Mouse (Mus musculus) heart, embryonic 11.5 days (tissue): Measurements from ENCODE around the gene Bach2. TPM values are rescaled to one million over a fixed set of nuclear protein-coding genes. Genes with fewer than 3 reads are reported as not detected.

Experiments
- ATAC-seq: fragments of 200-750 bp; cut with Nextera tagmentation; replicated peaks from 2 replicates; pipeline ENCODE4 v1.8.0; 2017; ENCODE audit warnings: moderate library complexity; ENCODE audit not compliant: insufficient number of reproducible peaks, low FRiP score, low TSS enrichment
- H3K27ac ChIP-seq: fragments of 300-500 bp; sonication (generic); 2 replicates; pipeline ENCODE4 v1.5.1; 2014; ENCODE audit warnings: mild to moderate bottlenecking, low read depth, low read length
- H3K27me3 ChIP-seq: fragments of 300-500 bp; sonication (generic); 2 replicates; pipeline ENCODE4 v1.6.1; 2014; ENCODE audit warnings: mild to moderate bottlenecking, low read length, mixed read lengths; ENCODE audit not compliant: control insufficient read depth, insufficient read depth
- H3K36me3 ChIP-seq: fragments of 300-500 bp; sonication (generic); 2 replicates; pipeline ENCODE4 v1.6.1; 2014; ENCODE audit warnings: mild to moderate bottlenecking, low read length, moderate library complexity, mixed read lengths; ENCODE audit not compliant: control insufficient read depth, insufficient read depth
- H3K4me1 ChIP-seq: fragments of 300-500 bp; sonication (generic); 2 replicates; pipeline ENCODE4 v1.6.1; 2014; ENCODE audit warnings: low read length; ENCODE audit not compliant: control insufficient read depth, insufficient read depth
- H3K4me2 ChIP-seq: fragments of 300-500 bp; sonication (generic); 2 replicates; pipeline ENCODE4 v1.6.1; 2014; ENCODE audit warnings: mild to moderate bottlenecking, moderate library complexity
- H3K4me3 ChIP-seq: fragments of 300-500 bp; sonication (generic); 2 replicates; pipeline ENCODE4 v1.5.1; 2014; ENCODE audit warnings: low read depth, low read length
- H3K9ac ChIP-seq: fragments of 300-500 bp; sonication (generic); 2 replicates; pipeline ENCODE4 v1.6.1; 2014; ENCODE audit warnings: mild to moderate bottlenecking, low read depth, low read length, moderate library complexity
- H3K9me3 ChIP-seq: fragments of 300-500 bp; sonication (generic); replicated peaks from 2 replicates; pipeline ENCODE4 v1.6.1; 2016; ENCODE audit warnings: low read length; ENCODE audit not compliant: control insufficient read depth
- WGBS: fragments of 180-500 bp; shearing (Covaris S2); extraction: QIAGEN DNeasy Blood & Tissue Kit; methylation state at CpG from one replicate; pipeline ENCODE4 v1.1.7; 2014; ENCODE audit not compliant: insufficient replicate concordance; 5-methylcytosine and 5-hydroxymethylcytosine counted together
- polyA plus RNA-seq: library from polyadenylated mRNA; unstranded; fragments of >200 nt; fragmentation: Nextera tagmentation; extraction: Ambion mirVana; gene quantifications from 2 replicates; pipeline ENCODE4 v1.2.1, GENCODE M21; 2014

Bach2 gene
- polyA plus RNA-seq, 1 experiment from 2014 or later = 8.0 TPM

DNA sequence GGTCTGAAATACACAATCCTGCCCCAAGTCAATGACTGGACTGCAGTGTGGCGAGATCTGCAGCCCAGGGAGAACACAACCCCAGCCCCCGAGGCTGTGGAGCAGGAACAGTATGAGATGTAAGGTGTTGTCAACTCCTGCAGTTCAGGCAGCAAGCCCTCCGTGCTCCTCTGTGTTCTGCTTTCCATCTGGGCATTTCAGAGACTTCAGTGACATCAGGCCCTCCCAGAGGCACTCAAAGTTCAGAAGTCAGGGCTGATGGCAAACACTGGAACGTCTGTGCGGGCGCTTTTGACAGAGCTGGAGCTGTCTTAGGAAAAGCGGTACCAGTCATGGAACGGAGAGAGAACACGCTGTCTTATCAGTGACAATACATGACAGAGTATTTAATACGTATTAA lies 4.9 kb downstream of the Bach2 start:
- H3K27me3 ChIP-seq = no peaks in the 10 kb centered on the region
- peaks cover 51% of the 10 kb centered on the region for H3K4me1 ChIP-seq
- peak overlapping the region; percentile 65 for H3K27ac ChIP-seq
- H3K9me3 ChIP-seq = no peaks in the 10 kb centered on the region
- H3K4me2 ChIP-seq = peak overlapping the region; percentile 9
- no peak for ATAC-seq
- 12% methylated on average over 10 of the region's 10 CpGs for WGBS
- H3K4me3 ChIP-seq = no peak overlapping the region
- H3K9ac ChIP-seq = no peak overlapping the region
- H3K36me3 ChIP-seq = no peaks in the 10 kb centered on the region

GRCm38 (mm10) chr4:32244092-32244745 lies 5.6 kb downstream of the Bach2 start:
- Histone ChIP-seq H3K4me1 (peaks cover 51% of the 10 kb centered on the region), H3K27me3 (no peaks in the 10 kb centered on the region), H3K36me3 (no peaks in the 10 kb centered on the region), H3K4me3 (no peak overlapping the region), H3K27ac (peak overlapping the region; percentile 65), H3K9me3 (no peaks in the 10 kb centered on the region), H3K4me2 (peak overlapping the region; percentile 22), H3K9ac (0 out of 2 replicates have a peak overlapping the region, but pooled peaks have one; percentile 3)
- WGBS = 37% methylated on average over 18 of the region's 18 CpGs
- ATAC-seq = no peak

DNA sequence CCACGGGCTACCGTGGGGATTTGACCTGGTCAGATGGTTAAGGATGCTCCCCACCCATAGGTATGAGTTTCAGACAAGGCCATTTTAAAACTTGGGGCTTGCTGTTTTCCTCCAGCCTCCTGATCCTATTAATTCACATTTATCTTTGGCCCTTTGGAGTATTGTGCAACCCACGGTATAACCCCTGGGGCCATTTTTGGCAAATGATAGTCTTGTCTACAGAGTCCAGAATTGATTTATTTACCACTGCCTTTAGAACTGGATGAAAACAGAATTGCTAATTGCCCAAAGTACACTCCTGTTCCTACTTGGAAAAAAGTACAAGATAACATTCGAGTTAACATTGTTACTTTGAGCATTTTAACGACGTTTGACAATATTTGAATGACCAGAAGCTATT lies 7.0 kb downstream of the Bach2 start:
- Histone ChIP-seq H3K9ac (no peak overlapping the region), H3K36me3 (no peaks in the 10 kb centered on the region), H3K27ac (no peak overlapping the region), H3K4me1 (peaks cover 62% of the 10 kb centered on the region), H3K27me3 (no peaks in the 10 kb centered on the region), H3K4me3 (no peak overlapping the region), H3K4me2 (no peak overlapping the region), H3K9me3 (no peaks in the 10 kb centered on the region)
- 81% methylated on average over 6 of the region's 6 CpGs for WGBS
- no peak for ATAC-seq

DNA sequence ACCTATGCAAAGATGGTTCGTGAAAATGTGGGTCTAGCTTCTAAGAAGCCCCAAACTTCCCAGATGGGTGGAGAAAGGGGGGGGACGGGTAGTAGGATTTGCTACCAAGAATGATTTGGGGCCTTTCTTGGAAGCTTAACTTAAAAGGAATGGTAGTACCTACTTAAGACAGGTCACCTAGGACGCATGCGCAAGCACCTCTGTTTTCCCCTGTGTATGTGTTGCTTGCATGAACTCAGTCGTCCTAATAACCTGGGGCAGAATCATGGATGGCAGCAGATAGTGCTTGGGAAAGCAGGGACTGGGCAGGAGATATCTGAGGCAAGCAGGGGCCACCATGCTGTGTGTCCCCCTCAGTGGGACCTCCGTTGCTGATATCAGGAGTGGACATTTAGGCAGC lies 7.4 kb downstream of the Bach2 start:
- Histone ChIP-seq H3K36me3 (no peaks in the 10 kb centered on the region), H3K27ac (no peak overlapping the region), H3K27me3 (no peaks in the 10 kb centered on the region), H3K9ac (no peak overlapping the region), H3K4me2 (no peak overlapping the region), H3K4me3 (no peak overlapping the region), H3K9me3 (no peaks in the 10 kb centered on the region), H3K4me1 (peaks cover 64% of the 10 kb centered on the region)
- no peak for ATAC-seq
- 74% methylated on average over 6 of the region's 6 CpGs for WGBS

- Histone ChIP-seq H3K27me3 (no peaks in the 10 kb centered on the region), H3K9me3 (no peaks in the 10 kb centered on the region), H3K27ac (no peak overlapping the region), H3K36me3 (no peaks in the 10 kb centered on the region), H3K4me1 (peaks cover 71% of the 10 kb centered on the region), H3K4me3 (no peak overlapping the region), H3K4me2 (peak overlapping the region; percentile 22; the same call in 1 of the 2 replicates), H3K9ac (no peak overlapping the region)
- 11% methylated on average over 7 of the region's 7 CpGs for WGBS
- ATAC-seq = no peak
These were observed 8.2 kb downstream of the Bach2 start for GRCm38 (mm10) chr4:32246801-32247200.

DNA sequence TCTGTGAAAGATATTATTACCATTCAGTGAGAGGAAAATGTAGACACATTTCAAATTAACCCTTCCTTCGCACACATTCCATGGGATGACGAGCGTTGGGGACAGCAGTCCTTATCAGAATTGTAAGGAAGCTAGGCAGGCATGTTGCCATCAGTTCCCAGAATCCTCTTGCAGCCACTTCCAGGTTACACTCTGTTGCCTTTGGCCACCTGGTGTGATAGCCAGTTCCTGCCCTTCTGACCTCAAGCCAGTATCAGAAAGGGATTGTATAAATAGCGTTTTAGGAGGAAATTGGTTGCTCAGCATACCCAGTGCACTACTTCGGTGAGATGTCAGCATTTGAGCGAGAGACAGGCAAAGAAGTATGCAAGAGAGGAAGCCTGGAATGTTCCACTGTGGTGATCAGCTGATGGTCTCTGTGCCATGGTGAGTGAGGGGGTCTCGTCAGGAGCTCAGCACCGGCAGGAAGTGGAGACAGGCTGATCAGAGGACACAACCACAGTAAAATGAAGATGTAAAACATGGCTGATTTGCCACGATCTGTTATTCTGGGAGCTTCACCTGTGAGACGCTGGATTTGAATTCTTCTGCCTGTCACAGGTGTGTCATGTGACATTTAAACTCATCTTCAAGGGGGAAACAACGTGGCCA lies 9.0 kb downstream of the Bach2 start:
- H3K9ac ChIP-seq = no peak overlapping the region
- no peaks in the 10 kb centered on the region for H3K27me3 ChIP-seq
- H3K4me3 ChIP-seq = no peak overlapping the region
- H3K4me2 ChIP-seq = no peak overlapping the region
- peaks cover 69% of the 10 kb centered on the region for H3K4me1 ChIP-seq
- no peak for ATAC-seq
- no peaks in the 10 kb centered on the region for H3K9me3 ChIP-seq
- WGBS = 38% methylated on average over 11 of the region's 11 CpGs
- no peaks in the 10 kb centered on the region for H3K36me3 ChIP-seq
- 0 out of 2 replicates have a peak overlapping the region, but pooled peaks have one; percentile 30 for H3K27ac ChIP-seq

DNA sequence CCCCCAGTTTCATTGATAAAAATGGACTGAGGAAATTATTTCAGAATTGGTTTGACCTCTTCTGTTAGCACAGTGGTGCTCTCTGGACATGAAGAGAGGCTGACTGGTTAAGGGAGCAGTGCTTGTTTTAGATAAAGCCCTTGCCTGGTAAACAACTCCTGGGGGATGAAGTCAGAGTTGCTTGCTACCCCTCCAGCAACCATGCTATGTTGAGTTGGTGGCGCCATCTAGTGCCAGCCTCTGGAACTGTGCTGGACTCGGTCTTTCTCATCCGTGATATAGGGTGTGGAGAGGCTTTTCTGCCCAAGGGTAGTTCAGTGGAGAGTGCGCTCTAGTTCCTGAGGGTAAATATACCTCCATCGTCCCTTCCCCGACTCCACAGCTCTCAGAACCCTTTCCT lies 9.6 kb downstream of the Bach2 start:
- ATAC-seq = no peak
- Histone ChIP-seq H3K4me1 (peaks cover 62% of the 10 kb centered on the region), H3K27me3 (no peaks in the 10 kb centered on the region), H3K4me2 (no peak overlapping the region), H3K27ac (no peak overlapping the region), H3K36me3 (no peaks in the 10 kb centered on the region), H3K4me3 (no peak overlapping the region), H3K9ac (no peak overlapping the region), H3K9me3 (no peaks in the 10 kb centered on the region)
- WGBS = 27% methylated on average over 6 of the region's 6 CpGs

DNA sequence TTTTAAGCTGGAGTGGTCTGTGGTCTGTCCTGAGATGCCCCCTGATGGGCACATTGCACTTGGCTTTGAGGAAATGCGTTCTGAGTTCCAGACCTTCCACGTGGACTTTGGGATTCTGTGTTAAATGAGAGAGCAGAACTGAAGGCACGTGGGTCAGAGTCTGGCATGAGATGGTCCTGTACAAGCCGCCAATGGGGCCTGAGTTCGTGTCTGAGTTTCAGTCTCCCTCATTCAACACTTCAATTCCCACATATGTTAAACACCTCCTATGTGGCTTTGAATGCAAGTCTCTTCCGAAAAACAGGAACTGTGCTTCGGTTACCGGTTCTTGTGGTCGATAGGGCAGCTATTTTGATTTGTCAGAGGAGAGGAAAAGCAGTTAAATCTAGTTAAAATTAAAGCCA lies 10.4 kb downstream of the Bach2 start:
- H3K9ac ChIP-seq = no peak overlapping the region
- no peak for ATAC-seq
- no peaks in the 10 kb centered on the region for H3K36me3 ChIP-seq
- H3K4me2 ChIP-seq = no peak overlapping the region
- H3K4me3 ChIP-seq = no peak overlapping the region
- H3K9me3 ChIP-seq = no peaks in the 10 kb centered on the region
- 59% methylated on average over 9 of the region's 9 CpGs for WGBS
- H3K27ac ChIP-seq = no peak overlapping the region
- peaks cover 58% of the 10 kb centered on the region for H3K4me1 ChIP-seq
- H3K27me3 ChIP-seq = no peaks in the 10 kb centered on the region
